Comparison of ENCODE assay signal across 7 mouse cellular contexts in the genomic region with DNA sequence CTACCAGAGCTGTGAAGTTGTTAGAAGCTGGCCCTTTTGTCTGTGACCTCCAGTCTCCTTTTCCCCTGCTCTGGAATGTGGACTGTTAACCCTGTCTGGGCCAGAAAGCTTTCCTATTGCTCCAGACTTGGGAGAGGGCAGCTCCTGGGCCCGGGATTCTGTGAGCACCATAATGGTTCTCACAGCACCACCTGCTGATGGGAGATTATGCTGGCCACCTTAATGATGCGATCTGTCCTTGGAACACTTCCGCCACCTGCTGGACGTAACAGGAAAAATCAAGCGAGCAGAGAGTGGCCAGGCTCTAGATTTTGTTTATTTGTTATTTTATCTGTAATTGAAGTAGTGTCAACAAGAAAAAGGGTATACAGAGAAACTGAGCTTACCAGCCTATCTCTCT. TPM values are rescaled to one million over a fixed set of nuclear protein-coding genes. Genes with fewer than 3 reads are reported as not detected.
DNase-seq lines count a peak whose midpoint lies in the region; ATAC-seq lines count a peak whose summit lies in the region.

No protein-coding gene starts in this region.

- peaks cover 36% of the 10 kb centered on the region for H3K27me3 ChIP-seq in intestine, embryonic 16.5 days (replicated peaks; ENCODE audit: control insufficient read depth, insufficient read depth, low read length)
- peaks cover 46% of the 10 kb centered on the region for H3K27me3 ChIP-seq in midbrain, embryonic 13.5 days

- WGBS in intestine, embryonic 16.5 days, result 0% methylated on average over 5 of the region's 5 CpGs
- 0% methylated on average over 5 of the region's 5 CpGs for WGBS in midbrain, embryonic 13.5 days

- peaks cover 9% of the 10 kb centered on the region; the same call in 1 of the 2 replicates for H3K4me1 ChIP-seq in intestine, embryonic 16.5 days (ENCODE audit: control insufficient read depth, insufficient read depth, low read length)
- peaks cover 29% of the 10 kb centered on the region for H3K4me1 ChIP-seq in midbrain, embryonic 13.5 days (replicated peaks)

- intact Hi-C loops in left cerebral cortex, postnatal 25 days (cut with DNase I), result loop anchor here (1.0 to 5.0 kb wide), 3 partner anchors 49 to 206 kb away; no protein-coding TSS in a partner anchor

- DNase-seq in adrenal gland, postnatal 14 days, result peak; percentile 87
- peak; percentile 84 for DNase-seq in embryo, embryonic 11.5 days (ENCODE audit: low read depth, low spot score)
- peak; percentile 47 to 79 for DNase-seq in gastrocnemius, postnatal 4 days (ENCODE audit: low spot score in 2 of 2)
- peak; percentile 85 to 89 for DNase-seq in left cerebral cortex, postnatal 25 days (ENCODE audit: low spot score in 2 of 2)
- peak; percentile 54 to 77 for DNase-seq in spleen, adult 18-20 months

- no peak overlapping the region for H3K27ac ChIP-seq in intestine, embryonic 16.5 days (ENCODE audit: low read length)
- no peak overlapping the region for H3K27ac ChIP-seq in midbrain, embryonic 13.5 days

- H3K4me3 ChIP-seq in intestine, embryonic 16.5 days (ENCODE audit: low read length), result no peak overlapping the region
- no peak overlapping the region for H3K4me3 ChIP-seq in midbrain, embryonic 13.5 days (replicated peaks)

- H3K4me2 ChIP-seq in intestine, embryonic 16.5 days (ENCODE audit: low read depth, low read length), result no peak overlapping the region
- H3K4me2 ChIP-seq in midbrain, embryonic 13.5 days (replicated peaks), result no peak overlapping the region

- peak; percentile 45; the same call in 1 of the 2 replicates for ATAC-seq in intestine, embryonic 16.5 days
- ATAC-seq in midbrain, embryonic 13.5 days, result peak; percentile 78

- 0 out of 2 replicates have a peak, but pooled peaks cover 3% of the 10 kb centered on the region for H3K36me3 ChIP-seq in intestine, embryonic 16.5 days (ENCODE audit: control insufficient read depth, insufficient read depth, low read length)
- no peaks in the 10 kb centered on the region for H3K36me3 ChIP-seq in midbrain, embryonic 13.5 days

- H3K9ac ChIP-seq in intestine, embryonic 16.5 days (ENCODE audit: low read depth, low read length), result no peak overlapping the region
- H3K9ac ChIP-seq in midbrain, embryonic 13.5 days (replicated peaks), result no peak overlapping the region

- no peaks in the 10 kb centered on the region for H3K9me3 ChIP-seq in intestine, embryonic 16.5 days (ENCODE audit: control insufficient read depth, low read length)
- H3K9me3 ChIP-seq in midbrain, embryonic 13.5 days, result no peaks in the 10 kb centered on the region

RNA-seq across cellular contexts. Expression of gene Sost, which starts 2.0 kb away (rescaled TPM):
- total RNA-seq in adrenal gland, postnatal 14 days (2021), result 1.6 TPM in 1 of 2 replicates, not detected in the other
- total RNA-seq in gastrocnemius, postnatal 4 days (2021), result under 1 TPM in 1 of 2 experiments, not detected in 1; 0.16 TPM
- polyA plus RNA-seq in intestine, embryonic 16.5 days (2015; fragmentation: Nextera tagmentation; extraction: Ambion mirVana), result 0.12 TPM in 1 of 2 replicates, not detected in the other
- total RNA-seq in left cerebral cortex, postnatal 25 days (2021), result not detected
- 0.07 and 0.24 TPM in 2 replicates for polyA plus RNA-seq in midbrain, embryonic 13.5 days (2015; fragmentation: Nextera tagmentation; extraction: Ambion mirVana)

RNA-seq across cellular contexts. Expression of gene Cfap97d1, which starts 15.3 kb away (rescaled TPM):
- total RNA-seq in adrenal gland, postnatal 14 days (2021), result not detected in 2 replicates
- total RNA-seq in gastrocnemius, postnatal 4 days (2021), result not detected
- polyA plus RNA-seq in intestine, embryonic 16.5 days (2015; fragmentation: Nextera tagmentation; extraction: Ambion mirVana), result not detected in 2 replicates
- not detected for total RNA-seq in left cerebral cortex, postnatal 25 days (2021)
- polyA plus RNA-seq in midbrain, embryonic 13.5 days (2015; fragmentation: Nextera tagmentation; extraction: Ambion mirVana), result not detected in 2 replicates

RNA-seq across cellular contexts. Expression of gene Dusp3, which starts 18.0 kb away (rescaled TPM):
- 100 and 103 TPM in 2 replicates for total RNA-seq in adrenal gland, postnatal 14 days (2021)
- total RNA-seq in gastrocnemius, postnatal 4 days (2021), result 100 to 1,000 TPM; 140 to 145 TPM
- polyA plus RNA-seq in intestine, embryonic 16.5 days (2015; fragmentation: Nextera tagmentation; extraction: Ambion mirVana), result 27.6 and 29.5 TPM in 2 replicates
- 100 to 1,000 TPM; 217 to 237 TPM for total RNA-seq in left cerebral cortex, postnatal 25 days (2021)
- polyA plus RNA-seq in midbrain, embryonic 13.5 days (2015; fragmentation: Nextera tagmentation; extraction: Ambion mirVana), result 11.3 and 11.8 TPM in 2 replicates

RNA-seq across cellular contexts. Expression of gene Mpp3, which starts 59.5 kb away (rescaled TPM):
- 9.0 and 14.8 TPM in 2 replicates for total RNA-seq in adrenal gland, postnatal 14 days (2021)
- 10 to 100 TPM; 55.8 to 95.9 TPM for total RNA-seq in gastrocnemius, postnatal 4 days (2021)
- polyA plus RNA-seq in intestine, embryonic 16.5 days (2015; fragmentation: Nextera tagmentation; extraction: Ambion mirVana), result 5.7 and 6.5 TPM in 2 replicates
- total RNA-seq in left cerebral cortex, postnatal 25 days (2021), result 10 to 100 TPM; 71.2 to 72.9 TPM
- polyA plus RNA-seq in midbrain, embryonic 13.5 days (2015; fragmentation: Nextera tagmentation; extraction: Ambion mirVana), result 45.3 and 46.4 TPM in 2 replicates
